Mouse (Mus musculus): ENCODE results near the gene Susd1.
"Not testable (repeated sequence)": the region's sequence is repeated elsewhere in the genome, so short reads cannot be mapped to it uniquely, and the experiment has no call there.

Susd1 gene

GRCm38 (mm10) chr4:59286351-59286750 is 152.1 kb downstream of the Susd1 start:
- not testable (repeated sequence) for DNase-seq (ENCODE audit: low read depth, low spot score)

- peak; percentile 55 for DNase-seq (ENCODE audit: low read depth, low spot score)
These were observed 155.5 kb downstream of the Susd1 start for GRCm38 (mm10) chr4:59282699-59283487.

- DNase-seq (ENCODE audit: low read depth, low spot score), result no peak
These were observed 156.3 kb downstream of the Susd1 start for GRCm38 (mm10) chr4:59282137-59282536.

- DNase-seq (ENCODE audit: low read depth, low spot score), result no peak
These were observed 157.6 kb downstream of the Susd1 start for GRCm38 (mm10) chr4:59280876-59281275.

- no peak for DNase-seq (ENCODE audit: low read depth, low spot score)
These were observed 159.3 kb downstream of the Susd1 start for GRCm38 (mm10) chr4:59279111-59279510.

- peak; percentile 25 for DNase-seq (ENCODE audit: low read depth, low spot score)
These were observed 160.0 kb downstream of the Susd1 start for GRCm38 (mm10) chr4:59278410-59278809.

- no peak for DNase-seq (ENCODE audit: low read depth, low spot score)
These were observed 160.5 kb downstream of the Susd1 start for GRCm38 (mm10) chr4:59277958-59278357.

- DNase-seq (ENCODE audit: low read depth, low spot score), result no peak
These were observed 162.5 kb downstream of the Susd1 start for GRCm38 (mm10) chr4:59275956-59276355.

GRCm38 (mm10) chr4:59275494-59275893 is 162.9 kb downstream of the Susd1 start:
- DNase-seq (ENCODE audit: low read depth, low spot score), result no peak

- no peak for DNase-seq (ENCODE audit: low read depth, low spot score)
These were observed 164.3 kb downstream of the Susd1 start for GRCm38 (mm10) chr4:59274136-59274535.

GRCm38 (mm10) chr4:59273342-59273741 is 165.1 kb downstream of the Susd1 start:
- peak; percentile 87 for DNase-seq (ENCODE audit: low read depth, low spot score)

- no peak for DNase-seq (ENCODE audit: low read depth, low spot score)
These were observed 172.8 kb downstream of the Susd1 start for GRCm38 (mm10) chr4:59265631-59266030.

GRCm38 (mm10) chr4:59265182-59265581 is 173.3 kb downstream of the Susd1 start:
- DNase-seq (ENCODE audit: low read depth, low spot score), result no peak
